Mouse (Mus musculus) MN1 (cell line): ENCODE measurements around the gene Smim23.

Experiments used
- DNase-seq: peaks from one replicate; pipeline ENCODE4 v3.0.0-alpha.2; 2016; ENCODE audit warnings: low spot score

The Smim23 gene

DNA sequence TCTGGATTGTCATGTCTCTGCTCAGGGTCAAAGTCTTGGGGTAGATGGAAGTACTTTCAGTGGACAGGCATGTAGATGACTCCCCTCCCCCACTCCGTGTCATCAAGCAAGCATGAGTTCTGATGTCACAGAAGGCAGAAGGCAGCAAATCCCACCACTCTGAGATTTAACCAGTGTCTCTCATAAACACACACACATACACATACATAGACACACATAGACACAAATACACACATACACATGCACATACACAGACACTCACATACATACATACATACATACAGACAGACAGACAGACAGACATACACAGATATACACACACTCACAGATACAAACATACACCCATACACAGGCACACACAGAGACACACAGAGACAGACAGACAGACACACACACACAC is at the start of gene Smim23:
TSS of gene Smim23 (minus strand) at position 101 of the 400 bp plus-strand sequence.
- no peak for DNase-seq

DNA sequence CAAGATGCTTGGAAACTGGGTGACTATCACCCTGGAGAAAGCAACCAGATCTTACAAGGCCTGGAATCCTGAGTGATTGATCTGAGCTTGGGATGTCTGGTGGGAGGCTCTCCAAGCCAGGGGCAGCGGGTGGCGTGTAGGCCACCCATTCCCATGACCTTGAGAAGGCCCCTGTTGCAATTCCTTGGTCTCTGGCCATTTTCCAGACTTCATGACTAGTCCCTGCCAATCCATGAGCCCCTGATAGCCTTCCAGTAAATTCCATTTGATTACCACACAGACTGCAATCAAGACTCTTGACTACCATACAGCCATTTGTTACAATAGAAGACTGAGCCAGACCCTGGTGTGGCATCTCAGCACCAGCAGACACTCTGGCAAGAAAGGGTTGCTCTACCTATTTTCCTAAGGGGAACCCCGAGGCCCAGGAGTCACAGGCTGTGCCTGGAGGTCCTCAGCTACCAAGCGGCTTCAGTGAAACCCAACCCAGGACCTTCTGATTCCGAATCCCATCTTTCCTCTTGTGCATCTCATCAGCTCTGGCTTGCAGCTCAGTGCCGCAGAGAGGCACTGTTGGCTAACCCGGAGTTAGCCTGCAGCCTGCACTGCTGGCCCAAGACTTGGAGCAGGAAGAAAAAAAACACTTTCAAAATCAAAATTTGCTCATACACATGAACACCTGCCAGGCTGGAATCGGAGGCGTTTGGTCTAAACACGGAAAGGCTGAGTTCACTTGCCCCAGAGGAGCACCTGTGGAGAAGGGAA is 44.4 kb upstream of the Smim23 start:
- DNase-seq: no peak

DNA sequence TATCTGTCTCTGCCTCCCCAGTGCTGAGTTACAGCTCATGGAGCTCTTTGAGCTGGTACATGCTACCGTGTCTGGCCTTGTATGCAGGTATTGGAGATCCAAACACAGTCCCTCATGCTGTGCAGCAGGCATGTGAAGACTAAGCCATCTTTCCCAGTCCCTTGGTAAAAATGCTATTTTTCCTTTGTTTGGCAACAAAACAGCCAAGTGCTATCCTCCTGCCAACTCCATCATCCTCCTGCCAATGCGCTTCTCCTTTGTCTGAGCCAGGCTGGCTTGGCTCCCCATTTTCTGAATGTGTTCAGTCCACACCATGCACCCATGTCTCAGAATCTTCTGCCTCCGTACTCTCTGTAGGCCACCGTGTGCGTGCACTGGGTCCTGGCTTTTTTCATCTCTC is 40.2 kb upstream of the Smim23 start:
- DNase-seq: no peak

DNA sequence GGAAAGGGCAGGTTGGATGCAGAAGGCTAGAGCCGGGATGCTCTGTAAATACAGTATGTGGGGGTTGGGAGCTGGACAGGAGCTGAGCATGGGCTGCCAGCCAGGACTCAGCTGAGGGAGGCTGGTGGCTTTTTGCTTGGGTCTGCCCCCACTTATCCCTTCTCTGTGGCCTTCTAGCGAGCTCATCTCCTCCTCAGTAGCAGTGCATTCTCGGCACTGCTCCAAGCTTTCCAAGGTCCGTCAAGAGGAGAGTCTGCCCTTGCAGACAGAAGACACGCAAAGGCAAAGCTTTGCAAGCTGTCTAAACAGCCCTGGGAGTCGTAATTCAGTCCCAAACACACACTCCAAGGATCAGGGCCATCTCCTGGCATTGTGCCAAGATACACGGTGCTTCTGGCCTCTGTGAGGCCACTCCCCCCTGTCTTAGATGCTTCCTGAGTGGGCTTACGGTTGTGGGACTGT is 33.0 kb upstream of the Smim23 start:
- no peak for DNase-seq

DNA sequence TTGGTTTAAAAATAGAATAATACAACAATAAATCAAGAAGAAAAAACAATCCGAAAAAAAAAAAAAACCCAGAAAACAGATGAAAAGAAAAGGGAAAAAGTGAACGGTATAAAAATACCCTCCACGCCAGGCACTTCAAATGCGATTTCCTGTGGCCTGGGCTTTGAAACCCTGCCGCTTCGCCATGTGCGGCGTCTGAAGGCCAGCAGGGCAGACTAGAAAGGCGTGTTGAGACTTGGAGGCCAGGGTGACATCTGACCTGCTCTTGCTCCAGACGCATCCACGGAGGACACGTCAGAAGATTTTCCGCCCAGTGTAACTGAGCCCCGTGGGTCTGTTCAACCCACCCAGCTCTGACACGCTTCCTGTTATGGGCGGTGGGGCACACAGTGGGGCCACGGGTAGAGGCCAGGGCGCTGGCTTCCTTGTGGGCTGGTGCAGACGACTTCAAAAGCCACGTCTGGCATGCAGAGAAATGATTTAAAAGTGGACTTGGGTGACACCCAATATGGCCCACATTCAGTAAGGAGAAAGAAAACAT is 22.3 kb upstream of the Smim23 start:
- no peak for DNase-seq

DNA sequence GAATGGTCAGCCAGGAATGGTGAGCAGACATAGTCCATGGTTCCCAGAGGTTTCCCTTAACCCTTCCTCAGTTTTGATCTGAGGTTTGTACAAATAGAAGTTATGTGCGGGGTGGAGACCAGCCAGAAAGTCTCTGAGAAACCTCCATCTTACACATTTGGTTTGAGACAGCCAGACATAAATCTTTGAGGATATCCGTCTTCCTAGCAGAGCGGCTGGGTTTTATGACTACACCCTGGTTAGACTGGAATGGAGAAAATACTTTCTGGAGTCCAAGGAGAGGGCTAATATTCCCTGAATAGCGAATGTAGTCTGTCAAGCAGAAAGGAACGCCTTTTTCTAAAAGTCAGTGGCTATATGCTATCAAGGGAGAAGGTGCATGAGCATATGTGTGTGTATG is 16.8 kb upstream of the Smim23 start:
- DNase-seq: no peak

DNA sequence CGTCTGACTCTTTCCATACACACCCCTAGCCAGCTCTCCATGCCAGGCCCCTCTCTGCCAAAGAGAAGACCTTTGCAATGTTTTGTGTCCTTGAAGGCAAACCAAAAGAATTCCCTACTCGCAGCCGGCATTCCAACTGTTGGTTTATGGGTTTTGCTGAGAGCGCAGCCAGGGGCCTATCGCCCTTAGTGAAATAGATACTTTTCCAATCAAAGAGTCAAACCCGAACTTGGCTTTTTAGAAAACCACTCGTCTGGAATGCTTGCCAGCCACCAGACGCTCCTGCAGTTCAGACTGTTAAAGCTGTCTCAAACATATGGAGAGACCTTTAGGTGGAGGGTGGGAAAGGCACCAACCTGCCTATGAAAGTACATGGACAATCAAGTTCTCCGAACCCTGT is 15.9 kb upstream of the Smim23 start:
- no peak for DNase-seq

DNA sequence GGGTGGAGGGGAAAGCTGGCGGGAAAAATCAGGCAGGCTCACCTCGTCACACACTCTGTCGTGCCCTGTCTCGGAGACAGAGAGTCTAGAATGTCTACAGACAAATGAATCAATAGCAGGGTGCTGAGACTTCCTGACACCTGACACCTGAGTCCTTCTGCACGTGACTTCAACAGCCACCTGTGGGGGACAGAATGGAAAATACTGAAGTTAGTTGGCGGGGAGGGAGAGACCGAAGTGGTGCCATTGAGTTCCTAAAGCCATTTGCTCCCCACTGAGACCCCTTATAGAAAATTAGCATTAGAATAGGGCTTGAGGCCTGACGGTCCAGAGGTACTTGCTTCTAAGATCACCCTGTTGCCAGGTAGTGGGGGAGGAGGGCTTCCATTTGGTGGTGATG is 10.6 kb upstream of the Smim23 start:
- DNase-seq: no peak

DNA sequence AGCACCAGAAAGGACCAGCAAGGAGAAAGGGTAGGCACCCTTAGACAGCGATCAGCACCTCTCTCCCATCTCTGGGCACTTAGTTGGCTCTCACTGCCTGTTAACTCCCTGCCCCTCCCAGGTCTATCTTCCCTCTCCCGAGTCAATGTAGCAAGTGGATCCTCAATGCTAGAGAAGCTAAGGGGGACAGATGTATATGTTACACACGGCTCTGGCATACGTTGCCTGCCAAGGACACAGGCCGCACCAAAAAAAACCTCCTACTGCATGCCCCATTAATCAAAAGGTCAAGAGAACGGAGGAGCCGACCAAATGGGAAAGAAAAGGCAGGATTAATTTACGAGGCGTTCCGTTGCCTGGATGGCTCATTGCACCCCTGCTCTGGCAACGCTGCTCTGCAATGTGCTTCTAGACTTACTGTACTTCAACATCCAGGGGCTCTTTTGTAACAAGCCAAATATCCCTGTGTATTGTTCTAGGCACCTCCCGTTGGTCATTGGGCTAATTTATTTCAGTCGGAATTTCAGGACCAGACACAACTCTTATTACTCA is 10.0 kb upstream of the Smim23 start:
- no peak for DNase-seq

DNA sequence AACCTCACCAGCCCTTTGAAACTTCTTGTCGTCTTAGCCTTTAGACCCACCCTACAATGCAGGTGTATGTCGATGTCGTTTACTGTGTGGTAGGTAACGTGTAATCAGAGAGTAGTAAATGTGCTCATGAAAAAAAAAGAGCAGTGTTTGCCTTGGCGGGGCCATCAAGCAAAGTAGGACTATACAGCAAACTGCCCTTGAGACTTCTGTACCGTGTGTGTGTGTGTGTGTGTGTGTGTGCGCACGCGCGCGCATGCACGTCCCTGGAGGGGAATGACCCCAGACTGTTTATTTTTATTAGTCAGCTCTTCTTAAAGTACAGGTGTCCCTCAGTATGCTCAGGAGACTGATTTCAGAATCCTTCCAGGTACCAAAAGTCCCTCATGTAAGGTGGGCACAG is 6.8 kb downstream of the Smim23 start:
- DNase-seq: no peak

DNA sequence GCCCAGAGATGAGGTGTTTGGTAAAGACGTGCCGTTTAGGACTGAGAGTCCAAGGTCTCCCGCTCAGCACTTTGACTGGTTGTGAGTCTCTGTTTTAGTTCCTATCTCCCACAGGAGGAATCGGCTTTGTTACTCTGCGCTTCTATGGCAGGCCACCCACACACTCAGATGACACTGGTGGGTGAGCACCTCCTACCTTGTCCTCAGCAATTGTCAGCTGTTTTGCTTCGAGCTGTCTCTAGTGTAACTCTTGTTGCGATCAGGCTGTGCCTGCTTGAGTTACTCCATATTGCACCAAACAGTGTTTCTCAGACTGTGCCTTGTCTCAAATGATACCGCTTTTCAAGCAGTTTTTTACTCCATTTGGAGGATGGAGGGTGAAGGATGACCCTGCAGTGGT is 10.1 kb downstream of the Smim23 start:
- DNase-seq: no peak

DNA sequence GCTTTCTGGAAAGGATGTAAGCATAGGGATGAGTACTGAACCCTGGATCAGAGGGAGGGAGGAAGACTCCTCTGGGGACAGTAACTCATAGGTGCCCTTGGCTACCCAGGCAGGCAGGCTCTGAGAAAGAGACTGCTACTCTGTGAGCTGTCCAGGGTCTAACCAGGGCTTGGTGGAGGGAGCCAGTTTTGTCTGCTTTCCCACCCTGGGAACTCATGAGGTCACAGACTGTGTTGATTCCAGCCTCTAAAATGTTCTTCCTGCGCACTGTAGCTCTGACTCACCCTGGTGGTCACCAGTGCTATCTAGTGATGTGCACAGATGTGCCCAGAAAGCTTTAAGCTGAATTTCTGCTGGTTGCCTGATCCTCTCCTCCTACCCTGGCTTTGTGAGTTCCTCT is 15.3 kb downstream of the Smim23 start:
- no peak for DNase-seq

DNA sequence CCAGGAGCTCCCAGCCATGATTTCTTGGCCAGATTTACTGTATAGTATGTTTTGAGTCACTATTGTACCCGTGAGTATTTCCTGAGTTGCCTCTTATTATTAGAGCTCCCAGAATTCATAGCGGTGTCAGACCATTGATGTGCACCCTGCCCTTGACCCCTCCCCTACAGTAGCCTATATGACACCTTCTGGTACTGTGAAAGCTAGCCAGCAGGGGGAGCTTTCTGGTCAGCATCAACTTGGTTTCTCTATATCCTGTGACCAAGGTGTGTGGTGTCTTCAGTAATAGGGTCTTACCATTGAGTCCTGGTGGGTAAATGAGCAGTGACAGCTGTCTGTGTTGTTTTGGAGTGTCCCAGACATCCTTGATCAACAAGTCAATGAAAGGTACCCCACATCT is 18.4 kb downstream of the Smim23 start:
- DNase-seq: peak; percentile 35

DNA sequence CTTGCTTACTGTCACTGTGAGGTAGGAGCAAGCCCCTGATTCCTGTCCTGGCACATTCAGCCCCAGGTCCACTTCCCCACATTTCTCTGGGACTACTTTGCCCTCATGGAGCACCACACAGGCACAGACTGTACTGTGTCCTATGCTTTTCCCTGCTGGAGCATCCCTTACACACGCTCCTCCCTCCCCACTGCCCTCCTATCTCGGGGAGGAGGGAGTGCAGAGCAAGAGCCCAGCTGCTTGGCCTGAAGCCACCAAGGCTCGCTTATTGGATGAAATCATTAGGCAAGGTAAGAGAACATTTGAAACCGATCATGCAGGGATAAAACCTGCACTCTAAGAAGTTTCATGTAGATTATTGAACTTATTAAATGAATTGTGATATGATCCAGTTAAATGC is 20.7 kb downstream of the Smim23 start:
- DNase-seq: peak; percentile 20

DNA sequence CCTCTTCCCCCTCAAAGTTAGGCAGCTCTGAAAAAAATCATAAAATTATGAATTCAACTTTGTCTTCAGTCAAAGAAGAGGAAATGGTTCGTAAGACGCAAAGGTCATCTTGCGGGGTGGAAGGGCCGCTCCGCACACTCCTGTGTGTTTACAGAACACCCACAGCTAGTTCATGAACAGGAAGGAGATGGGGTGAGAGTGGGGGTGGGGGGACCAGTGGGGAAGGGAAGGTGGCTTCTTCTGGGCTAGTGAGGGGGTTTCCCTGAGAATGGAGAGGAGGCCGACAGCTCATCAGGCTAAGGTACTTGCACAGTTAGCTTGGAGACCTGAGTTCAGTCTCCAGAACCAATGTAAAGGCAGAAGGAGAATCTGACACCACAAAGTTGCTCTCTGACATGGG is 22.7 kb downstream of the Smim23 start:
- DNase-seq: no peak

DNA sequence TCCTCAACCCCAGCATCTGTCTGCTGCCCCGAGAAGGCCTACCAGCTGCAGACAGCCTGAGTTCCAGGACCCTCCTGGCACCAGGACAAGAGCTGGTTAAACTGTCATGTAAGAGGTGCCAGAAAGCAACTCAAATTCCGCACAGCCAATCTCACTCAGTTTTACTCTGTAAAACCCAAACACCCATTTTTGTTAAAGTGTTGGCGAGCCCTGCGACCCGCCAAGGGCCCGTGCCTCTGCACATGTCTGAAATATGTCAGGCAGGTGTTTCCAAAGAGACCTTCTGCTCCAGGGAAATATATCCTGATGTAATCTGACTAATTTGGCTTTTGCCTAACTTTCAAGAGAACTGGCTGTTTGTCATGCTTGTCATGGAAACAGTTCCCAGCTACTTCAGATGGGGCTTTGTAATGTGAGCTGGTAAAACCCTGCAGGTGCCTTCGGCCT is 23.5 kb downstream of the Smim23 start:
- no peak for DNase-seq

DNA sequence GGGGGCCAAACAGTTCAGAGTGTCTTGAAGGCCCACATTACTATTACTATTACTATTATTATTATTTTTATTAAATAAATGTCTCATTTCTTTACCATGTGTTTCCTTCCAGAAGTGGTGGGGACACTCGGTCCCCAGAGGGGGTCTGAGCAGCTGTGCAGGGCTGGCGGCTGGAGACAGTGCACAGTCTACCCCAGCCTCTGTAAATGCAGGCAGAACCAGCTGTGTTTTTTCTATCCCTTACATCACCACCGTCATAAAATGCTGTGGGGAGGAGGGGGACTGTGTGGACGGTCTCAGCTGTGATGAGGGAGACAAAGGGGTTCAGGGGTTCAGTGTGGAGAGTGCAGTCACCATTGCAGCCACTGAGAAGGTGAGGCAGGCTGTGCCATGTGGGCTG is 26.0 kb downstream of the Smim23 start:
- no peak for DNase-seq

DNA sequence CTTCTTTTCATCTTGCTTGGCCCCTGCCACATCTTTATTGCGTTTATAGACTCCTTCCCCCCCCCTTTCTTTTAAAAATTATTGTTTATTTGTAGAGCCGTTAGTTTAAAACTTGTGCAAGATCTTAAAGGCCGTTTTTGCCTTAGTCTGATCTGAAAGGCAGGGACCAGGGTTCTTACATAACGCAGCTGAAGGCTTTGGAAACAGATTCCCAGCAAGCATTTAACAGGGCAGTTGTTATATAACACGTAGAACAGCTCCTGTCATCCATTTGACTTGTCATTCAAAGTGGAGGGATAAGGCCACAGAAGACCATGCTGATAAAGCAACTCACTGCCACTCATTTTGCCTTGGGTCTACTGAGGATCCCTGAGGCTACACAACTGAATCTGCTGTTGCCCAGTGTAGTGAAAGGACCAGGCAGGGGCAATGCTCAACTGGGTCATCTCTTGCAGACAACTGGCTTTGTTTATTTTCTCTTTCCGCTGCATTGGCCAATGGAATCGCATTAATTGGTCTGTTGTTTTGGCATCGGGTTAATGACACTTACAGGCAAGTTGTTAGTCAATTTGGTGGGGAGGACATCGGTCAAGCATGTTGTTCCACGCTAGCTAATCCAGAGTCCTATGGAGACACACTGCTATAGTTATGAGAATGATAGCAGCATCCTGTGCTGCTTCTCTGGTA is 29.5 kb downstream of the Smim23 start:
- no peak for DNase-seq

DNA sequence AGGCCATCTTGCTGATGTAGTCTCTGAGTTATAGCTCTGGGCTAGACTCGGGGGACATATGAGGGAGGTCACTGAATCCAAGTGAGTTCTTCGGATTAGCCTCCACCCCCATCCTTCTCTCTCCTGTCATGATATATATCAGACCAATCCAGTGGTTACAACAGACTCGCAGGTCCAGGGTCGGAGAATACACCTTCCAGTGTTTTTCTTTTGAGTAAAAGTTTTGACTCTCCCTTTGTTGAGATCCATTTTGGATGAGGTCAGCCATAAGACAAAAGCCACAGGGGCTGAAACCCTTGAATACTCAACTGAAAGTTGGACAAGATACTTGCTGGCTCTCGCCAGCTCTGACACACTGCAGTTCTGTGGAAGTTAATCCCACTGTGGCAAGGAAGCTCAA is 38.2 kb downstream of the Smim23 start:
- DNase-seq: no peak

DNA sequence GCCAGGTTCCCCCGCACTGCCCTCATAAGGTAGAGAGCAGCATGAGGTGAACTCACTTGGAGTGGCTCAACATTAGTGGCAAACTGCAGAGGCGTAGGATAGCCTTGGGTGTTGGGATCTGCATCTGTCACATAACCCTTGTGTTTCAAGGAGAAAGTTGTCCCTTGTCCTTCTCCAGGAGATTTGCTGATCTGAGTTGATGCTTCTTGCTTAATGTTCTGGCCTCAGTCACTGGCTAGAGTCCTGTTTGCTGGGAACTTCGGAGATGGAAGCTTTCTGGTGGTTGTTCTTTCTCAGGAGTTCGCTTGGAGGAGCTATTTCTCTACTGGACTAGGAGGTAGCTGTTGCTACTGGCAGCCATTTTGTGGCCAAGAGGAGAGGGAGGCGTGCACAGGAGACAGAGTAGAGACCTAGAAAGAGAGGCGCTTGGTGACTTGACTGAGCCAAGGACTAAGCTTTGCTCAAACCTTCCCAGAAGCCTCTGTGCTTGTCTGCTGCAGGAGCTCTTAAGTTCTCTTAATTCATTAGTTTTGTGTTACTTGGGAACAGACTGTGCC is 38.7 kb downstream of the Smim23 start:
- DNase-seq: no peak

DNA sequence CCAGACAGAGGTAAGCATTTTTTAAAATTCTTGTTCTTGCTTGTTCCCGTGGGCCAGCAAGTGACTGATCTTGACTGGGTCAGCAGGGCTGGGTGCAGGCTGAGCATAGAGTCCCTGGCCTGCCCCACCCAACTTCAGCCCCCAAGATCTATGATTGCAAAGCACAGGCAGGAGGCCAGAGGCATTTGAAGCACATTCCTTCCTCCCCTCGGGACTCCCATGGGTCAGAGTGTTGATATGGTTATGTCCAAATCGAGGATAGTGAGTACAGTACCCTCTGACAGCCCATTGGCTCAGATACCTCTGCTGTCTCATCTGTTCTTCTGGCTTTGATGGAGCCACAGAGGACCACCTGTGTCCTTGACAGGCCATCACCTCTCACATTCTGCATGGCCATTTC is 41.7 kb downstream of the Smim23 start:
- no peak for DNase-seq

DNA sequence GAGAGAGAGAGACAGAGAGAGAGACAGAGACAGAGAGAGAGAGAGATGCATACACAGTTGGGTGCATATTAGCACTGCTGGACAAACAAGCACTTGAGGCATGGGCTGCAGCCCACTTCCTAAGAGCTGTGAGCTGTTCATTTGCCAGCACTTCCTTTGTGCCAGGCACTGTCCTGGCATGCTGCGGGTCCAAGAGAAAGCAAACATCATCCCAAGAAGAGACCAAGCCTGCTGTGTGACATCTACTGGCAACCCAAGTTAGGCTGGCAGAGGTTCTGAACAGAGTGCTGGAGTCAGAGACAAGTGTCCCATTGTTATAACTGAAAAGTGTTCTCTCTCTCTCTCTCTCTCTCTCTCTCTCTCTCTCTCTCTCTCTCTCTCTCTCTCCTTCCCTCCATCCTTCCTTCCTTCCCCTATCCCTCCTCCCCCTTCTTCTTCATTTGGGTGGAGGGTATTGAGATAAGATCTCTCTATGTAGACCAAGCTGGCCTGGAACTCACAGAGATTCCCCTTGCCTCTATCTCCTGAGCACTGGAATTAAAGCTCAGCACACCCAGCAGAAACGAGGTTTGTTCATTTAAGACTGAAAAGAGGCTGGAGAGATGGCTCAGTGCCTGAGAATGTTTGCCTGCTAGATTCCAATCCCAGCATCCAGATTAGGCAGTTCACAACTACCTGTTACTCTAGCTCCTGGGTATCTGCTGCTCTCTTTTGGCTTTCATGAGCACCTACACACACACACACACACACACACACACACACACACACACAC is 42.6 kb downstream of the Smim23 start:
- DNase-seq: no peak
